Mouse (Mus musculus) brain, adult 2 months (tissue): ENCODE measurements at regions not wholly inside any gene's neighbourhood (a gene's known extent, or its start where the extent isn't known, plus 50 kb on each side); places are given as distances from the start of the nearest gene placed in this dataset.
A peak's percentile ranks its signal among the peaks of the same experiment; 100 is the strongest.

Experiments used
- DNase-seq: peaks from one replicate; pipeline ENCODE4 v3.0.0; 2011; ENCODE audit warnings: low read depth, low spot score

DNA sequence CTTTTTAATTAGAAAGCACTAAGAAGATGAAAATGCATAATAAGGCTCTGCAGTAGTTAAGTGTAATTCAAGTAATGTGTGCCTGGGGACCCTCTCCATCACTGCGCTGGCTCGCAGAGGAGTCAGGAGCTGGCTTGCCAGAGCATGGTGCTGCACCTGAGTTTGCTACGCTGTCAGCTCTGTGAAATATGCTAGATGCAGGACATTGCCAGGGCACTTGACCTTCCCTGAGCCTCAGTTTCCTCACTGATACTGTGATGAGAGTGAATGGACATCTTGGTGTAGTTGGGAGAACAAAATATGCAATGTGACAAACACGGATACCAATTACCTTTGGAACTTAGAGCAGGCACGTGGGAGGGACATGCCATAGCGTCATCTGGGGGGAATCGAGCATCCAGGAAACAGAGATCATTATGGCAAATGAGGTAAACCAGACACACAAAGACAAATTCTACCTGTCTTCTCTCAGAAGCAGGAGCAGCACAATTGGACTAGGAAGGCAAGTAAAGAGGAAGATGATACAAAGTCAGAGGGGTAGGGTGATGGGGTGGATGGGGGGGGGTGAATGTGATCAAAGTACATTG lies 133.6 kb upstream of the Slco3a1 start:
- DNase-seq, result no peak

- no peak for DNase-seq
These were observed 132.9 kb upstream of the Slco3a1 start for GRCm38 (mm10) chr7:74687303-74688115.

- DNase-seq, result no peak
These were observed 129.4 kb upstream of the Slco3a1 start for GRCm38 (mm10) chr7:74683979-74684378.

DNA sequence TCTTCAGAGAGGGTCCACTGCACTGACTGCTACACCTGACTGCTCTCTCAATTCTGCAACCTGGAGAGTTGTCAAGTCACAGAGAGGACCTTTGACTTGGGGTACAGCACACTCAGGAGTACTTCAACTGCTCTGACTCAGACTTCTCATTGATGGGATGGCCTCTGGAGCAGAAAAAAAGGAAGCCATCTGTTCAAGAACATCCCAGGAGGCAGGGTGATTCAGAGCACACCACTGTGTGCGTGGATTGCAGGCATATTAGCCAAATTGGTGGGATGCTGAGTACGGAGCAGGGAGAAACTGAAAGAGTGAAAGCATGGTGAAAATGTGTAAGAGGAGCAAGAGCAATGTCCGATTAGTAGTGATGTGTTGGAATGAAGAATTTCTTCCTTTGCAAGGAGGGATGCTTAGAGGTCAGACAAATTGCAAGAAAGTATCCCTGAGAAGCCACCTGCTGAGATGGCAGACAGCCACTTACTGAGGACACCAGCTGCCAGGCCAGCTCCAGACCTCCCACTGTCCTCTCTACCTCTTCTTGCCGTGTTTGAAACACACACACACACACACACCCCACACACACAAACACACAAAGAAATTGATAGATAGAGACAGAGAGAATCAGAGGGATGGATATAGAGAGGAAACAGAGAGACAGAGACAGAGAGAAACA lies 119.2 kb upstream of the Slco3a1 start:
- DNase-seq, result peak; percentile 55

- DNase-seq, result no peak
These were observed 114.5 kb upstream of the Slco3a1 start for GRCm38 (mm10) chr7:74669110-74669509.

GRCm38 (mm10) chr7:74667106-74667505 lies 112.5 kb upstream of the Slco3a1 start:
- peak; percentile 93 for DNase-seq

GRCm38 (mm10) chr7:74663820-74664219 lies 109.2 kb upstream of the Slco3a1 start:
- DNase-seq, result no peak

DNA sequence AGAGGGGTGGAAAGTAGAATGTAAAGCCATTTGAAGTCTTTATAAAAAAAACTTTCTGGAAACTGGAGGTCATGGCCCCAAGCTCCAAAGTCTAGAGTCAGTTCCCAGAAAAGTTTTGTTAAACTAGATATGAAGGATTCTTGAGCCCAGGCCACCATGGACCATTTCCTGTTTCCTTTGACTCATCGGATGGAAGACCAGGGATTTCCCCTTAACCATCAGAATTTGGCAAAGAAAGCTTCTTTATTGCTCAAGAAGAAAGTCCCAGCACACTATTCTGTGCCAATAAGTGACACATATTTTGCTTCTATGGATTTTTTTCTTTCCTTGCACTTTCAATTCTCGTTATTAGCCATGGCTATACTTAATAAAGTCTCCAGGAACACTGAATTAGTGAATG lies 92.7 kb upstream of the Slco3a1 start:
- DNase-seq, result no peak

DNA sequence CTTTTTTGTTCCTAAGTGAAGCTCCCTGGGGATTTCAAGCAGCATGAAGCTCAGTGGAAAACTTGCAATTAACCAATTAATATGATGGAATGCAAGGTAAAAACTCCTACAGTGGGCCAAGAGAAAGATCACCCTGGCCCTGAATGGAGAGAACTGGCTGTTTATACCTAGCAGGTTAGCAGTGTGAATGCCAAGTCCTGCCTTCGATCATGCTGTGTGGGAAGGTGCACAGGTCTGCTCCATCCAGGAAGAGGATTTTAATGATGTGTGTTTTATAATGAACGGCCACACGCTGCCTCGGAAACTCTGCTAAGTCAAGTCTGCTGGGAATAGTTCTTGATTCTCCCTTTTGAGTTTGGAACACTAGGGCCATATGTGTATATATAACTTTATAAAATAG lies 85.6 kb upstream of the Slco3a1 start:
- peak; percentile 27 for DNase-seq

DNA sequence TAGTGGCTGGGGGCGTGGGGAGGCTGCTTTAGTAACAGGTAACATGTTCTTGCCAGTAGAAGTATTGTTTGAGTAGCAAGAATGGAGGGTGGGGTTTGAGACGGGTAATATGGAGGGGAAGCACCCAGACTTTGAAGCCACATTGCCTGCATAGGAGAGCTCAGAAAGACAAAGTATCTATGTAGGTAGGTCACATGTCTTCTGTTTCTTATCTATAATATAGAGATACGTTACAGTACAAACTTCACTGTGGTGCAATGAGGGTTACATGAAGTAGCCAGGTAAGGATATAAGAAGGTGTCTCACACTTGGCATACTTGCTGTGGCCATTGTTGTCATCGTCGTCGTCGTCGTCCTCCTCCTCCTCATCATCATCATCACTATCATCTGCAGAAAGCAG lies 77.6 kb upstream of the Slco3a1 start:
- no peak for DNase-seq

- no peak for DNase-seq
These were observed 74.4 kb upstream of the Slco3a1 start for GRCm38 (mm10) chr7:74628799-74629468.
